Mouse (Mus musculus) T-helper 17 cell (primary cell): ENCODE results near the gene Plpp7.

Experiments used
- in situ Hi-C, 2 experiments: fragments of 300-600 bp; cut with MboI, MseI; formaldehyde crosslinking; loops; 1 replicate in 1 of 2; 2 replicates in 1 of 2; pipeline ENCODE4 v1.15.1; 2025; ENCODE audit warnings: high pct_unique_total_duplicates in 2 of 2

Gene Plpp7

GRCm38 (mm10) chr2:32095351-32096121, at the start of gene Plpp7:
Gene Plpp7 (plus strand): TSS chr2:32095528.
- in situ Hi-C loops: no loop called here

GRCm38 (mm10) chr2:32046009-32046408, 49.3 kb upstream of the Plpp7 start:
- in situ Hi-C loops: loop anchor here in 1 of 2 experiments (5.0 kb wide), 1 partner anchor 91 kb away; no protein-coding TSS in a partner anchor

GRCm38 (mm10) chr2:32047323-32047722, 48.0 kb upstream of the Plpp7 start:
- in situ Hi-C loops: loop anchor here in 1 of 2 experiments (5.0 kb wide), 1 partner anchor 90 kb away; no protein-coding TSS in a partner anchor

- in situ Hi-C loops: loop anchor here in 1 of 2 experiments (10.0 kb wide), 1 partner anchor 673 kb away; the partner anchor contains the start of gene Sh2d3c
Measured at GRCm38 (mm10) chr2:32051791-32052190, 43.5 kb upstream of the Plpp7 start.

GRCm38 (mm10) chr2:32052418-32052817, 42.9 kb upstream of the Plpp7 start:
- in situ Hi-C loops: loop anchor here in 1 of 2 experiments (10.0 kb wide), 1 partner anchor 672 kb away; the partner anchor contains the start of gene Sh2d3c

GRCm38 (mm10) chr2:32055357-32055965, 39.9 kb upstream of the Plpp7 start:
- in situ Hi-C loops: loop anchor here in 1 of 2 experiments (10.0 kb wide), 1 partner anchor 669 kb away; the partner anchor contains the start of gene Sh2d3c

GRCm38 (mm10) chr2:32056524-32056923, 38.8 kb upstream of the Plpp7 start:
- in situ Hi-C loops: loop anchor here in 1 of 2 experiments (10.0 kb wide), 1 partner anchor 668 kb away; the partner anchor contains the start of gene Sh2d3c

- in situ Hi-C loops: loop anchor here in 1 of 2 experiments (10.0 kb wide), 1 partner anchor 667 kb away; the partner anchor contains the start of gene Sh2d3c
Measured at GRCm38 (mm10) chr2:32057360-32057759, 38.0 kb upstream of the Plpp7 start.

GRCm38 (mm10) chr2:32057794-32058193, 37.5 kb upstream of the Plpp7 start:
- in situ Hi-C loops: loop anchor here in 1 of 2 experiments (10.0 kb wide), 1 partner anchor 667 kb away; the partner anchor contains the start of gene Sh2d3c

GRCm38 (mm10) chr2:32058241-32058640, 37.1 kb upstream of the Plpp7 start:
- in situ Hi-C loops: loop anchor here in 1 of 2 experiments (10.0 kb wide), 1 partner anchor 667 kb away; the partner anchor contains the start of gene Sh2d3c

- in situ Hi-C loops: loop anchor here in 1 of 2 experiments (10.0 kb wide), 1 partner anchor 666 kb away; the partner anchor contains the start of gene Sh2d3c
Measured at GRCm38 (mm10) chr2:32058716-32059115, 36.6 kb upstream of the Plpp7 start.

- in situ Hi-C loops: loop anchor here in 1 of 2 experiments (10.0 kb wide), 1 partner anchor 665 kb away; the partner anchor contains the start of gene Sh2d3c
Measured at GRCm38 (mm10) chr2:32059613-32060012, 35.7 kb upstream of the Plpp7 start.

- in situ Hi-C loops: no loop called here
Measured at GRCm38 (mm10) chr2:32060228-32060805, 35.0 kb upstream of the Plpp7 start.

- in situ Hi-C loops: no loop called here
Measured at GRCm38 (mm10) chr2:32061189-32061588, 34.1 kb upstream of the Plpp7 start.

GRCm38 (mm10) chr2:32061722-32062505, 33.4 kb upstream of the Plpp7 start:
- in situ Hi-C loops: no loop called here

GRCm38 (mm10) chr2:32062626-32063410, 32.5 kb upstream of the Plpp7 start:
- in situ Hi-C loops: no loop called here

GRCm38 (mm10) chr2:32063451-32064151, 31.7 kb upstream of the Plpp7 start:
- in situ Hi-C loops: no loop called here

- in situ Hi-C loops: no loop called here
Measured at GRCm38 (mm10) chr2:32064913-32065312, 30.4 kb upstream of the Plpp7 start.

- in situ Hi-C loops: no loop called here
Measured at GRCm38 (mm10) chr2:32065371-32065791, 29.9 kb upstream of the Plpp7 start.
